Mouse (Mus musculus): Measurements from ENCODE around the gene Nrarp.

Gene Nrarp

DNA sequence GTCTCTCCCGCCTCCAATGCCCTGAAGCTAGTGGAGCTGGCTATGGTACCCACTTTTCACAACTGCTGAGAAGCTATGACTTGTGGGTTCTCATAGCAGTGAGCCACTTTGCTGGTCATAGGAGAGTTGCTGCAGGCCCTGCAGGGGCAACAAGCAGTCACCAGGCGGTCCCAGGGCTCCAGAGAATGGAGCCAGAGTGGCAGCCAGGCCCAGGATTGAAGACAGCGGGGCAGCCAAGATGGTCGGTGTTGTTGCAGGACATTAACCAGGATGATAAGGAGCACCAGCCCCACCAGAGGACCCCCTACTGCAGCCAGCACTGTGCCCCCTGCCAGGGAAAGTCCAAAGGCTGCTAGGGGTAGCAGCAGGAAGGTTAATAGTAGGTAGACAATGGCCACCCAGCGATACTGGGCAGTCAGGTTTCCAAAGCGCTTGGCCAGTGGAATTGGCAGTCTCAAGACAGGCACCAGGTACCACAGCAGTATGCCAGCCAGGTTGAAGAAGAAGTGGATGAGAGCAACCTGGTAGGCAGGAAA is 48.5 kb downstream of the Nrarp start:
- no peak for DNase-seq (ENCODE audit: low spot score in 2 of 2)

DNA sequence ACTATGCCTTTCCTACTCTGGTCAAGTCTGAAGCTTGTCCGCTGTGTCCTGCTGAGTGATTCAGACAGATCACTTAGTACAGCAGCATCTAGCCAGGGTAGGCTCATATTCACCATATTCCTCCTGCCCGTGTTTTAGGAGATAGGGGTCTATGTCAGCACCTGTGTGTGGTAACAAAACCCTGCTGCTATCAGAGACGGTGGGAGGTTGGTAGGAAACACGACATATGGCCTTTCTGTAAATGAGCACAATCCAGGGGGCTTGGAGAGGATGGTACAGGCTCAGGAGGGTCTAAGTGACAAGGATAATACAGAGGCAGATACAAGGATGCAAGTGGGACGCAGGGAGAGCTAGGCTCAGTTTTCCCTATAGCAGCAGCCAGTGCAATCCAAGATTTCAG is 49.0 kb downstream of the Nrarp start:
- DNase-seq (ENCODE audit: low spot score in 2 of 2), result no peak

DNA sequence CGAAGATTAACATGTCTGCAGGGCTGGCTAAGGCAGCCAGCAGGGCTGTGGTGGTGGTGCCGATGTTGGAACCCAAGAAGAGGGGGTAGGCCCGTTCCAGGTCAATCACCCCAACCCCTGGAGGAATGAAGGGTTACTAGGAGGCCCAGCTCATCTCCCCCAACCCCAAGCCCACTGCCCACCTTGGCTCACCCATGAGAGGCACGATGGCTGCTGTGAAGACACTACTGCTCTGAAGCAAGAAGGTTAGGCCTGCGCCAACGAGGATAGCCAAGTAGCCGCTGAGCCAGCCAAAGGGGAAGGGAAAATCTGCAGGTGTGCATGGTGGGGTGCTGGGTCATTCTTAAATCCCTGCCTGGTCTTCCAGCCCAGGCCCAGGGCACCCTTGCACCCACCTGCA is 50.0 kb downstream of the Nrarp start:
- no peak for DNase-seq (ENCODE audit: low spot score in 2 of 2)

DNA sequence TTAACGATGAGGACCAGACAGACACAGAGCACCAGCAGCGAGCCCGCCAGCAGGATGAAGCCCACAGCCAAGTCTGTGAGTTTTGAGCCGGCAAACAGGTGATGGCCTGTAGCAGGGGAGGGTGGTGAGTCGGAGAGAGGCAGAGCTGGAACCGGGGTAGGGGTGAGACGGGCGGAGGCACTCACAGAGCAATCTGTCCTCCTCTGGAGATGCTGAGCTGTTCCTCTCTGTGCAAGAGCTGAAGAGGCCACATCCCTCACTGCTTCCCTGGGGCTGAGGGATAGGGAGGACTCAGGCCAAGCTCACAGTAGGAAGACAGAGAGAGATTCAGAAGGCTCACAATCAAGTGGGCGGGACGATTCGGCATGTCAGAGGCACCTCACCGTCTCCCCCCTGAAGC is 50.5 kb downstream of the Nrarp start:
- no peak for DNase-seq (ENCODE audit: low spot score in 2 of 2)

Measured in spleen, postnatal 36 days (tissue).